Mouse (Mus musculus) stomach, postnatal 0 days (tissue): Measurements from ENCODE around the gene C1qtnf7. TPM values are rescaled to one million over a fixed set of nuclear protein-coding genes. Genes with fewer than 3 reads are reported as not detected.

Experiments used
- ATAC-seq: fragments of 200-750 bp; cut with Nextera tagmentation; 2 replicates; pipeline ENCODE4 v1.8.0; 2017; ENCODE audit not compliant: low FRiP score, low TSS enrichment
- DNase-seq: peaks from one replicate; pipeline ENCODE4 v3.0.0-alpha.2; 2016; ENCODE audit warnings: low spot score
- H3K27ac ChIP-seq: fragments of 300-500 bp; sonication (generic); replicated peaks from 2 replicates; pipeline ENCODE4 v1.5.1; 2014; ENCODE audit warnings: mild to moderate bottlenecking, control low read depth
- H3K27me3 ChIP-seq: fragments of 300-500 bp; sonication (generic); 2 replicates; pipeline ENCODE4 v1.6.1; 2014; ENCODE audit warnings: low read length; ENCODE audit not compliant: control insufficient read depth, insufficient read depth
- H3K36me3 ChIP-seq: fragments of 300-500 bp; sonication (generic); 2 replicates; pipeline ENCODE4 v1.6.1; 2014; ENCODE audit warnings: low read length, mixed read lengths; ENCODE audit not compliant: control insufficient read depth, insufficient read depth
- H3K4me1 ChIP-seq: fragments of 300-500 bp; sonication (generic); replicated peaks from 2 replicates; pipeline ENCODE4 v1.6.1; 2014; ENCODE audit warnings: antibody characterized with exemption; ENCODE audit not compliant: control insufficient read depth, insufficient read depth
- H3K4me2 ChIP-seq: fragments of 300-500 bp; sonication (generic); replicated peaks from 2 replicates; pipeline ENCODE4 v1.6.1; 2014; ENCODE audit warnings: low read depth, mild to moderate bottlenecking, control low read depth, moderate library complexity
- H3K4me3 ChIP-seq: fragments of 300-500 bp; sonication (generic); 2 replicates; pipeline ENCODE4 v1.5.1; 2014; ENCODE audit warnings: low read depth, low read length, control low read depth
- H3K9ac ChIP-seq: fragments of 300-500 bp; sonication (generic); 2 replicates; pipeline ENCODE4 v1.6.1; 2014; ENCODE audit warnings: mild to moderate bottlenecking, low read length, control low read depth, mixed read lengths
- H3K9me3 ChIP-seq: fragments of 300-500 bp; sonication (generic); 2 replicates; pipeline ENCODE4 v1.6.1; 2016; ENCODE audit warnings: low read length; ENCODE audit not compliant: control insufficient read depth
- CTCF ChIP-seq: IDR thresholded peaks from 2 replicates; pipeline ENCODE4 v1.5.1; 2016; ENCODE audit warnings: antibody characterized with exemption, low read depth, mild to moderate bottlenecking, moderate library complexity
- EP300 ChIP-seq: optimal IDR thresholded peaks from 2 replicates; pipeline ENCODE3; 2016; ENCODE audit warnings: antibody characterized with exemption
- WGBS: fragments of 180-500 bp; shearing (Covaris S2); extraction: QIAGEN DNeasy Blood & Tissue Kit; methylation state at CpG from one replicate; pipeline ENCODE4 v1.1.7; 2014; 5-methylcytosine and 5-hydroxymethylcytosine counted together
- polyA plus RNA-seq: library from polyadenylated mRNA; unstranded; fragments of >200 nt; fragmentation: Nextera tagmentation; extraction: Ambion mirVana; gene quantifications from 2 replicates; pipeline ENCODE4 v1.2.1, GENCODE M21; 2015

C1qtnf7 gene
- polyA plus RNA-seq, 1 experiment from 2014 or later = 20.4 TPM

DNA sequence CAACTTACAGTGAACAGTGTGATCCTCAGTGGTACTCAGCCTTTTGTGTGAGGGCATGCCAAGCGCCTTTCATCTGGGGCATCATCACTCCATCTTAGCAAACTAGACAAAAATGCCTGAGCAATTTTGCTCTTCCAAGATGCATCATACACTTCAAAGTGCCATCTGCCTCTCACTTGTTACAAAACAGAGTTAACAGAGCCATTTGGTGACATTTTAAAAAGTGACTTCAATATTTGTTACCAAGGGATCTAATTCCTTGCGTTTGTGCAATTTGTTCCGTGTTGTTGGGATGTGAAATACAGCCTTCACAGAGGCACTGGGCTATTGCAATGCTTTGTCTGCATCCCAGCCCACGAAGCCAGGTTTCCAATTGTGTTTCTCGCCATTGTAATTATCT is 42.1 kb downstream of the C1qtnf7 start:
- 93% methylated on average over 5 of the region's 5 CpGs for WGBS
- Histone ChIP-seq H3K4me1 (no peaks in the 10 kb centered on the region), H3K9me3 (no peaks in the 10 kb centered on the region), H3K4me2 (no peak overlapping the region), H3K27me3 (no peaks in the 10 kb centered on the region), H3K4me3 (no peak overlapping the region), H3K27ac (no peak overlapping the region), H3K36me3 (no peaks in the 10 kb centered on the region), H3K9ac (no peak overlapping the region)
- DNase-seq = no peak
- ATAC-seq = no peak
- TF ChIP-seq CTCF (no peak), EP300 (no peak)

DNA sequence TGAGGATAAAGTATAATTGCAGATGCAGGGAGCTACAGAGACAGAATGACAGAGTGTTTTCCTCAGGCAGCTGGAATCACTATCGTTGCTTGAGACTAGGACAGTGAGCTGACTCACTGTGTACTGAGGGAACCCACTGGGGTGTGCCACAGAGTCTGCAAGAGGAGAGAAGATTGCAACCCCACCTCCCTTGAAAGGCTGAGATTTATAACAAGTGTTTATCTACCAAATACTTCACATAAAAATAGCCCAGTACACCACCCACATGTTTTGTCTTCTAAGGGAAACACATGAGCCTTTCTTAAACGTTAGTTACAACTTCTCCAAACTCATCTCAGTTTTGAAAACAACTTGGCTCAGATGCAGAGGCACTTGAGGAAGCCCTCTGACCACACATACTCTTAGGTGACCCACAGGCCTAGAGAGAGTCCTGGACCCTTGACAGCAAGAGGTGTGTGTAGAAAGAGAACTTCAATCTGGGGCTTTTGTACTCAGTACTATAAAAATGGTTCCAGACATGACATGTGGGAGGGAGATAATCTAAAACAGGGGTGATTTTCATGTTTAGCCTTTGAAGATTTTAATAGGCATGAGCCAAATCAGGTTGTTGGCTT is 46.4 kb downstream of the C1qtnf7 start:
- no peaks in the 10 kb centered on the region for H3K4me1 ChIP-seq
- ATAC-seq (peak; percentile 67; the same call in 1 of the 2 replicates), DNase-seq (no peak)
- no peak overlapping the region for H3K27ac ChIP-seq
- 20% methylated on average over 2 of the region's 2 CpGs for WGBS
- H3K9me3 ChIP-seq = no peaks in the 10 kb centered on the region
- 0 out of 2 replicates have a peak, but pooled peaks have one; percentile 6 for TF ChIP-seq CTCF
- no peak for TF ChIP-seq EP300
- no peak overlapping the region for H3K4me3 ChIP-seq
- no peaks in the 10 kb centered on the region for H3K27me3 ChIP-seq
- no peak overlapping the region for H3K4me2 ChIP-seq
- no peaks in the 10 kb centered on the region for H3K36me3 ChIP-seq
- H3K9ac ChIP-seq = no peak overlapping the region

DNA sequence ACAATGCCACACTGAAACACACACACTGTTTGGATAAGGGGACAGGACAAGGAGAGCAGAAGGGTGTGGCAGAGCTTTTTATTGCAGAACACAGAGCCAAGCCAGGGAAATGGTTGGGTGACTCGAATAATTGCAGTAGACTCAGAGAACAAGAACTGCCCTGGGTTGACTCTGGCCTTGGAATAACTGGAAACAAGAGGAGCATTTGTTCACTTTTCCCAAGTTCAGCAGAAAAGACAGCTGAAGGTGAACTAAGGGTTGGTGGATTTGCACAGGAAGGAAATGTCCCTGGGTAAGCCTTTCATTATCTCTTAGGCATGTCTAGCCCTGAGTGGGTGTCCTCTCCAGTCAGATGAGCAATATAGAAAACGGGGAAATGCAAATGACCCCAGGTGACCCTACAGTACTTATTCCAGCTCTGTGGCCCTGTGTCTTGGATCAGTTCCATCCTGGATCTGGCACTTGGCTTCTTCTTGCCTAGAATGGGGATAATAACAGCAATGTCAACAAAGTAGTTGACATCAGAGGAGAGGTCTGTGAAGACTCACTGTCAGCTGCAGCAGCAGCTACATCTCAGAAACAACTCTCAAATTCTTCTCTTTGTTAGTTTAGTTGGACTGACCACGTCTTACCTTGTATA is 54.5 kb downstream of the C1qtnf7 start:
- no peak overlapping the region for H3K27ac ChIP-seq
- TF ChIP-seq EP300 (no peak), CTCF (no peak)
- no peak overlapping the region for H3K4me2 ChIP-seq
- no peaks in the 10 kb centered on the region for H3K36me3 ChIP-seq
- H3K9me3 ChIP-seq = no peaks in the 10 kb centered on the region
- no peak overlapping the region for H3K9ac ChIP-seq
- H3K4me1 ChIP-seq = no peaks in the 10 kb centered on the region
- DNase-seq (no peak), ATAC-seq (no peak)
- no peaks in the 10 kb centered on the region for H3K27me3 ChIP-seq
- WGBS = 34% methylated on average over 3 of the region's 3 CpGs
- no peak overlapping the region for H3K4me3 ChIP-seq

DNA sequence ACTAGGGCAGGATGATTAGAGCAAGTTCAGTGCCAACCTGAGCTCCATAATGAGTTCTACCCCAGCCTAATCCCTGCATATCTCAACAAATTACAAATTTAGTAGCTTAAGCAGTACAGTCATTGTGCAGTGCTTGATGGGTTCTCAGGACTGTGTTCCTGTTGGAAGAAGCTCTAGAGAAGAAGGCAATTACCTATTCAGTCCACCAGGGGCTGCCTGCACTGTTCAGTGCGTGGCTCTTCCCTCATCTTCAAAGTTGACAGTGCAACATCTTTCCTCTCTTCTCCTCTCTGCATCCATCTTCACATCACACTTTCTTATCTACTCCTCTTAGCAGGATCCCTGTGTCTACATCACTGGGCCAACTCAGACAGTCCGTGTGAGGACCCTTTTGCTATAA is 67.5 kb downstream of the C1qtnf7 start:
- no peak overlapping the region for H3K9ac ChIP-seq
- H3K4me3 ChIP-seq = no peak overlapping the region
- no peak overlapping the region for H3K27ac ChIP-seq
- no peaks in the 10 kb centered on the region for H3K36me3 ChIP-seq
- no peaks in the 10 kb centered on the region for H3K9me3 ChIP-seq
- 43% methylated on average over 2 of the region's 2 CpGs for WGBS
- DNase-seq (no peak), ATAC-seq (no peak)
- TF ChIP-seq EP300 = no peak
- peak; percentile 75 for TF ChIP-seq CTCF
- H3K4me2 ChIP-seq = no peak overlapping the region
- H3K27me3 ChIP-seq = no peaks in the 10 kb centered on the region
- H3K4me1 ChIP-seq = no peaks in the 10 kb centered on the region

DNA sequence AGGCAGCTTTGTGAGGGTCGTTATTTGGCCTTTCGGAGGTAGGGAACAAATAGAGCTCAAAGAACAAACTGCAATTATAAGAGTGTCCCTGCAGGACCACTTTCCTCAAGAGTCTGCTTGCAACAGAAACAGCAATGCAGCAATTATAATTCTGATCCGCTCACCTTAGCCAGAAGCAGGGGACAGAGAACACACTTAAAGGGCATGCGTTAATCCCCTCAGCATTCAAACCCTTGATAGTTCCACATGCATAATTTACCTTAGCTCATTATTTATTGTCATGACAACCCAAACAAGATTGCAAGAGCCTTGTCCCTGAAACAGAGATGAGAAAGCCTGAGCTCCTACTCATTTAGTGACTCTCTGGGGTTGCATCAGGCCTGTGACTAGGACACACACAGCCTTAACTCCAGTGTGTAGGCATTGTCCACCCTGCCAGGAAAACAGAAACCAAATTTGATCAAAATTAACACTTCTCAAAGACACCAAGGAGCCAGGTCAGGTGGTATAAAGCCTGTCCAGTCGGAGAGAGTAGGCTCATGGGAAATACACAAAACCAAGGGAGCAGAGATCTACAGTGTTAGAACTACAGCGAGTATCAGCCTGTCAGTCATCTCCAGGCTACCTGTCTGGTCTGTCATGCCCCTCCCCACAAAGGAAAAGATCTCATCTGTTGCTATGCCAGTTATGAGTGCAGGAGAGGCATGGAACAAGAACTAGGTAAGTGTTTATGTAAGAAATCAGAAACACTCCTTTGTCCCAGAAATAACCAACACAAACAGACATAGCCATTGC is 68.2 kb downstream of the C1qtnf7 start:
- no peak for TF ChIP-seq EP300
- TF ChIP-seq CTCF = no peak
- no peak overlapping the region for H3K4me2 ChIP-seq
- no peaks in the 10 kb centered on the region for H3K27me3 ChIP-seq
- WGBS = 90% methylated on average over 6 of the region's 6 CpGs
- ATAC-seq = no peak
- H3K4me1 ChIP-seq = no peaks in the 10 kb centered on the region
- H3K27ac ChIP-seq = no peak overlapping the region
- no peak for DNase-seq
- H3K4me3 ChIP-seq = no peak overlapping the region
- no peak overlapping the region for H3K9ac ChIP-seq
- no peaks in the 10 kb centered on the region for H3K9me3 ChIP-seq
- no peaks in the 10 kb centered on the region for H3K36me3 ChIP-seq
